Mouse (Mus musculus): ENCODE results near the gene Dars2.
A peak's percentile ranks its signal among the peaks of the same experiment; 100 is the strongest.

Dars2 gene

GRCm38 (mm10) chr1:161070352-161071271, at the start of gene Dars2, which contains the start of gene Cenpl:
TSS of gene Dars2 (minus strand) at chr1:161070658.
TSS of gene Cenpl (plus strand) at chr1:161070713.
- peak; percentile 96 for DNase-seq (ENCODE audit: low spot score)

- no peak for DNase-seq (ENCODE audit: low spot score)
Observed at GRCm38 (mm10) chr1:161114591-161114990, 44.1 kb upstream of the Dars2 start.

DNA sequence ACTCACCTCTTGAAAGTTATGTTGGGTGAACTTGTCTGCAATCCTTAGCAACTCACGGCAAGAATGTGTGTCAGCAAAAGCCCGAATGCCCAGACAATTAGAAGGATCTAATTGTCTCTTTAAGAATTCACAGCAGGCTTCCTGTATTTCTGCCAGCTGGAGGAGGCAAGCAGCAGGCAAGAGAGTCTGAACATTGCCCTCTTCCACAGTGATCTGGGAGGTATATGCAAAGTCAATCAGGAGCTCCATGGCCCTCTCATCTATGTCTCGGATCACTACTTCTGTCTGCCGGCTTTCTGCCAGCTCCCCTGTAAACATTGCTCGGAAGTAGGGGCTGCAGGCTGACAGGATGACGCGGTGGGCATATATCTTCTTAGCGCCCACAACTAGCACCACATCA, 38.8 kb upstream of the Dars2 start:
- DNase-seq (ENCODE audit: low spot score) = no peak

DNA sequence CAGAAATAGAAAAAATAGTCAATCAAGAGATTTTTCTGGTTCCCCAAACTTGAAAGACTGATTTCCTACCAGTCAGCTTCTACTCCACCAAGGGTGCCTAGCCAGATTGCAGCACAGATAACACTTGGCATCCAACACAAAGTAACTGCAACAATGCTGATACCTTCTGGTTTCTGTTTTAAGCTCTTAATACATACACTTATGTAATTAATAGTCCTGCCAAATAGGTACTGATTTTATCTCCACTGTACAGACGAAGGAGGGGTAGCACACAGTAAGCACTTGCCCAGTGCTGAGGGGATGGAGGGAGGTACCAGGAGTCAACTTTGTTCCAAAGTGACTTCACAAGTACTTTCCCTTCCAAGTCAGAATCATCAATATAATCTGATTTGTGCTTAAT, 33.4 kb upstream of the Dars2 start:
- no peak for DNase-seq (ENCODE audit: low spot score)

DNA sequence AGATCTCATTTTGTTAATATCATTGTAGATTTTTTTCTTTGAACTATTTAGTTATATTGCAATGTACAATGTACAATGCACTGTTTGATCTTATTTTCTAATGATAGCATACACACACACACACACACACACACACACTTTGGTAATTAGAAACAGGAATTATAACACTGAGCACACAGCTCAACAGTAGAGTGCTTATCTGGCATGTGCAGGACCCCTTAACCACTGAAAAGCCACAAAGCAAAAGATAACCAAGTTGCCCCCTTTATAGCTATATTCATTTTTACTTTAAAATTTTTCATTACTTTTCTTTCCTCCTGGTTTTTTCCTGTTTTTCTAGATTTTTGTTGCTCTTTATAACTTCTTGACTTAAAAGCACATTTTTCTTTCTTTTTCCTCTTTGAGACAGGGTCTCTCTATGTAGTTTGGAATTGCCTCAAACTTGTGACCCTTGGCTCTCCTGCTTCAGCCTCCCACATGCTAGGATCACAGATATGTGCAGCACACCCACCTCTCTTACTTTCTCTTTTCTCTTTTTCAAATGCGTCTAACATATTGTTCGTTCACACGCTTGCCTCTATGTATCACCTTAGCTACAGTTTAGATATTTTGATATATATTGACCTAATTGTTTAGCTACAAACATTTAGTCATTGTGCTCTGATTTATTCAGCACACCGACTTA, 29.4 kb upstream of the Dars2 start:
- no peak for DNase-seq (ENCODE audit: low spot score)

GRCm38 (mm10) chr1:161077243-161077642, 6.8 kb upstream of the Dars2 start:
- DNase-seq (ENCODE audit: low spot score) = no peak

- DNase-seq (ENCODE audit: low spot score) = no peak
Observed at GRCm38 (mm10) chr1:161076238-161076637, 5.8 kb upstream of the Dars2 start.

- no peak for DNase-seq (ENCODE audit: low spot score)
Observed at GRCm38 (mm10) chr1:161071272-161071620, 788 bp upstream of the Dars2 start.

DNA sequence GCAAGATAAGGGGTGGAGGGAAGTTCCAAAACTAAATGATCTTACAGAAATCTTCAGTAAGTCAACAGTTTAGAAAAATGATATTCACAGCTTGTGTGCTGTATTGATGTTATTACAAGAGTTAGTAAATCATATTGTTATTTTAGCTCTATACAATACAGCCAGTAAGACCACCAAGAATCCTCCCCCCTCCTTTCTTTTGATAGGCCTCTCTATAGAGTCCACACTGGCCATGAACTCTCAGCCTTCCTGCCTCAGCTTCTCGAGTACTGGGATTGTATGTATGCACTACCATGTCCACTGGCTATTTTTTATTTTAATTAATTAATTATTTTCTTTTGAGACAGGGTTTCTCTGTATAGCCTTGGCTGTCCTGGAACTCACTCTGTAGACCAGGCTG, 7.1 kb downstream of the Dars2 start:
- DNase-seq (ENCODE audit: low spot score) = no peak

GRCm38 (mm10) chr1:161057164-161057563, 13.3 kb downstream of the Dars2 start:
- DNase-seq (ENCODE audit: low spot score) = no peak

GRCm38 (mm10) chr1:161046972-161047371, 23.5 kb downstream of the Dars2 start:
- DNase-seq (ENCODE audit: low spot score) = no peak

GRCm38 (mm10) chr1:161041261-161042020, 29.0 kb downstream of the Dars2 start:
- DNase-seq (ENCODE audit: low spot score) = no peak

- DNase-seq (ENCODE audit: low spot score) = no peak
Observed at GRCm38 (mm10) chr1:161040855-161041254, 29.6 kb downstream of the Dars2 start.

DNA sequence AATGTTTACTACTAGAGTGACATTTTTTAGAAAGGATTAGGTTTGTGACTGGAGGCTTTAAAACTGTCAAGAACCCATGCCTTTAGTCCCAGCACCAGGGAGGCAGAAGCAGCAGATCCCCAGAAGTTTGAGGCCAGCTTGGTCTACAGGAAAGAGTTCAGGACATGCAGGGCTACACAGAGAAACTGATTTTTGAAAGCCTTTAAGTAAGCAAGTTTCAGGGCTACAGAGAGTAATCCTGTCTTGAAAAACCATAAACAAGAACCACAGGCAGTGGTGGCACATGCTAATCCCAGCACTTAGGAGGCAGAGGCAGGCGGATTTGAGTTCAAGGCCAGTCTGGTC, 30.1 kb downstream of the Dars2 start:
- no peak for DNase-seq (ENCODE audit: low spot score)

DNA sequence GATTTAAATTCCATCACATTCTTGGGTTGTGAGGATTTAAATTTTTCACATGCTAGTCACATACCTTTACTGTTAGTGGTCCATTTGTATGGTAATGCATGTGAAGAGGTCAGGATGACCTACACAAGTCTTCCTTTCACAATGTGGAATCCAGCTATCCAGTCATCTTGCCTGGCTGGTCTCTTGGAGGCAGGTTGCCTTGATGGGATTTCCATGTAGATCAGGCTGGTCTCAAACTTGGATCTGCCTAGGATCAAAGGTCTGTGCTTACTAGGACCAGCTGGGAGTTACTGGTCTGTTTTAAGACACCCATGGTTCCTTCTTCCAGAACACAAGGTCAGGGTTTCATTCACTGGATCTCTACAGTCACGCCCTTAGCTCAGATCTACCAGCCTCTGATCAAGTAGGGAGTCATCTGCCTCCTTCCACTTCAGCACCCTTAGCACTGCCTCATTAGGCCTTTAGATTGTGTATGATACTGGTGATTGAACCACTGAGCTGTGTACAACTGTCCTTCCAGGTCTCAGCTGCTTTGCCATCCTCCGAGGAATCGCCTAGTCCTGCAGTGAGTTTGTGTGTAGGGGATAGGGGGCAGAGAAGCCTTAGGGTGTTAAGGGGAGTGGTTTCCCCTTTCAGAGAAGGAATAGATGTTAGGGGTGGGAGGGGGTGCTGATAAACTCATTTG, 30.6 kb downstream of the Dars2 start:
- DNase-seq (ENCODE audit: low spot score) = no peak

DNA sequence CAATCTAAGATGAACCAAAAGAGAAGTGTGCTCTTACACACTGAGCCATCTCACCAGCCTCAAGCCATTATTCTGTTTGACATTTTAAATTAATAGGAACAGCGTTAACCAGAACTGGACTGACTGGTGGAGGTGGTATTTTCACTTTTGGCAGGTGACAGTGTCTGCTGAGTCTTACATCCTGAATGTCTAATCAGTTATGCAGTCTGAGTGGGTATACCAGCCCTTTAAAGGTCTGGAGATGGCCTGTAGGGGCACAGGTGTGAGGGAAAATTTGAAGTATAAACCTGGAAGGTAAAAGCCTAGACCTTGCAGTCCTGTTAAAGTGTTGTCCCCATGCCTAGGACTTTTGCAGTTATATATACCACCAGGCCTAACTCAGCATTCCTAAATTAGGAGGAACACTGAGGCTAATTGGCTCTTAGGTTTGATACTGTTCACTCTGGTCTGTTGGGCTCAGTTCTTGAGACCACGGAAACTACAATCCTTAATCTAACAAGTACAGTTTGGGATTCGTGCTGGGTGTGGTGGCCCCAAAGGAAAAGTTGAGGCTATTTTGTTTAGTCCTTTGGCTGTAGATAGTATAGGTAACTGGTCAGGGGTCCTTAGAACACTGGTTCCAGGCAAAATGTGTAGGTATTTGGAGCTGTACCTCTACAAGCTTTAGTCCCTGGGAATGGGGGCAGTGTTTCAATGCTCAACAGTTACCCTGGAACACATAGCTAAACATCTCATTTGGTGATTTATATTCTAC, 31.3 kb downstream of the Dars2 start:
- no peak for DNase-seq (ENCODE audit: low spot score)

- DNase-seq (ENCODE audit: low spot score) = no peak
Observed at GRCm38 (mm10) chr1:161038004-161038403, 32.5 kb downstream of the Dars2 start.

GRCm38 (mm10) chr1:161037599-161037998, 32.9 kb downstream of the Dars2 start:
- no peak for DNase-seq (ENCODE audit: low spot score)

DNA sequence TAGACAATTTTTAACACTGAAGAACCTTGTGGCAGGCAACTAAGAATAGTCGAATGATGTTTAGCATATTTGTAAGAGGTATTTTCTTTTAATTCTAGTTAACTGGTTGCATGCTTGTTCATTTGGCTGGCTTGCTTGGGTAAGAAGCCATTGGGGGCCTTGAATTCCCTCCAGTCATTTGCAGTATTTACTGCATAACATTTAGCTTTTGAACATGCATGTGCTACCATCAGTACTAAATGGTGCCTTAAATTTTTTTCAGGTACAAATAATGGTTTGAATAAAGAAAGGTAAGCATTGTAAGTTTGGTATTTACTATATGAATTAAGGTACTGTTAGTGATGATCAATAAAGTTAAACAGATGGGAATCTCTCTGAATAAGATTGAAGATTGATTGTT, 33.4 kb downstream of the Dars2 start:
- no peak for DNase-seq (ENCODE audit: low spot score)

DNA sequence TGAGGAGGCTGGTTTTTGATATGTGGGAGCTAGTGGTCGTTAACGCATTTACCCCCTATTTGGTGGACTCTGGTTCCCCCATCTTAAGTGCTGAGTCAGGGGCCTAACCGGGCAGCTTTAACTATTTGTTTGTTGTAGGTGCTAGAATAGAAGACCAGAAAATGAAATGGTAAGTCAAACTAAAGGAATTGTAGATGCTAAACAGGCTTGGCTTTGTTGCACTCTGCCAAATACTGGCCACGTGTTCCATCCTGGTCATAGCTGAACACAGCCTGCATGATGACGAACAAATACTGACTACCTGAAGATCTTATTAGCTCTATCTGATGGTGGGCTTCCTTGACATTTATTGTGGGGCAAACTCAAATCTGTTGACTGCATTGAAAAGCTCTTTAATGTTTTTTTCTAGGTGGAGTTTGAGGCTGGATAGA, 34.0 kb downstream of the Dars2 start:
- DNase-seq (ENCODE audit: low spot score) = no peak

DNA sequence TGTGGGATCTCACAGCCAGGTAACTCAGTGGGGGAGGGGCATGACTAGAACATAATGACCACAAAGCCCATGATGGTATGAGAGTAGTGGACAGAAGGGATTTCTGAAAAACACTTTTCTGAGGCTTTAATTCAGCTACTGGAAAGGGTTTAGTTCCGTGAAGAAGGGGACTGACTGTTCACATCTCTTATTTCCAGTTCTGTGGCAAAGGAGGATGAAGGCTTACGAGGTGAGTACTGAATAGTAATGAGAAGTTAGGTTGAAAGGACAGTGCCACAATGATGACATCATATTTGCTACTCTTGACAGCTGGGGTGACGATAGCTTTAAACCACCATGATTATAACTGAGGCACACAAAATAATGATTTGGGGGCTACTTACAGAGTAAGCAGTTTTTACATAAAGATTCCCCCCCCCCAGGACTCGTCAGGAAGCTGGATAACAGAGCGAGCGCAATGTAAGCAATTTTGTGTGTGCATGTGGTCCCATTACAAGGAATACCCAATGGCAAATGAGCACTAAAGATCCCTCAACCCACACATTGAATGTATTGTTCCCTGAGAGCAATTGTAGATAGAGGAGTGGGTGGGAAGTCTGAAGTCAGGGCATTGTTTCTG, 34.6 kb downstream of the Dars2 start:
- DNase-seq (ENCODE audit: low spot score) = no peak
